9 mouse cellular contexts compared by ENCODE assay signal in the genomic region with DNA sequence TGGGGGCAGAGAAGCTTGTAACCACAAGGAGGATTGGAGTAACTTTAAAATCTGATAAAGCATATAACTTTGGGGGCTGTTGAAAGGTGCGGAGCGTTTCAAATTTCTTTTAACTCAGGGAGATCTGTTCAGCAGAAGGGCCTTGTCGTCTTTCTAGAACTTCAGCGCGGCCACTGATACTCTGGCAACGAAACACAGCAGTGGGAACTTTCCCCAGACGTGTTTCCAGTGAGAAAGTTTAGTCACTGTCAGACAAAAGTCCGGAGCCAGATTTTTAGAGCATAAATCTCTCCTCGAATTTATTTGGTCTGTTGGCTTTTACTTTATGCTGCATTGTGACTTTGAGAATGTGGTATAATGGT.
DNase-seq lines count a peak whose midpoint lies in the region; ATAC-seq and TF ChIP-seq lines count a peak whose summit lies in the region.
"Had no signal": no experiment of that assay in that cellular context is flagged by ENCODE, and none has a peak within 500 bp of the region (broad histone marks: within the 10 kb centered on the region; RNA-seq: fewer than 3 reads in every experiment).

No protein-coding gene starts in this region.

- H3K4me2 ChIP-seq in forebrain, embryonic 11.5 days (ENCODE audit: low read depth, low read length, severe bottlenecking), result peak overlapping the region; percentile 46
- peak overlapping the region; percentile 44 for H3K4me2 ChIP-seq in intestine, embryonic 14.5 days (ENCODE audit: low read length)
- H3K4me2 ChIP-seq in midbrain, postnatal 0 days (ENCODE audit: low read depth, low read length, poor library complexity, severe bottlenecking), result peak overlapping the region; percentile 57

- H3K9me3 ChIP-seq in forebrain, embryonic 11.5 days (ENCODE audit: control insufficient read depth, low read length), result no peaks in the 10 kb centered on the region
- H3K9me3 ChIP-seq in intestine, embryonic 14.5 days (ENCODE audit: control insufficient read depth, low read length), result no peaks in the 10 kb centered on the region
- no peaks in the 10 kb centered on the region for H3K9me3 ChIP-seq in midbrain, postnatal 0 days (ENCODE audit: low read length)

- ATAC-seq in forebrain, embryonic 11.5 days (replicated peaks; ENCODE audit: low FRiP score), result no peak
- no peak for ATAC-seq in intestine, embryonic 14.5 days (replicated peaks; ENCODE audit: low FRiP score, low TSS enrichment, low read depth)
- no peak for ATAC-seq in midbrain, postnatal 0 days (ENCODE audit: low FRiP score)

- 0 out of 2 replicates have a peak, but pooled peaks have one; percentile 10 for TF ChIP-seq CTCF in layer of hippocampus, adult 2 months (conservative IDR thresholded peaks at IDR 0.05)
- TF ChIP-seq CTCF in midbrain, postnatal 0 days (IDR thresholded peaks at IDR 0.05), result no peak

- H3K27me3 ChIP-seq in forebrain, embryonic 11.5 days (ENCODE audit: control insufficient read depth, insufficient read depth, low read length), result no peaks in the 10 kb centered on the region
- no peaks in the 10 kb centered on the region for H3K27me3 ChIP-seq in intestine, embryonic 14.5 days (replicated peaks; ENCODE audit: control insufficient read depth, insufficient read depth, low read length)
- no peaks in the 10 kb centered on the region for H3K27me3 ChIP-seq in midbrain, postnatal 0 days (ENCODE audit: insufficient read depth, low read length)

- WGBS in forebrain, embryonic 11.5 days, result 7% methylated on average over 9 of the region's 9 CpGs
- 5% methylated on average over 9 of the region's 9 CpGs for WGBS in intestine, embryonic 14.5 days
- 6% methylated on average over 9 of the region's 9 CpGs for WGBS in midbrain, postnatal 0 days

- H3K4me1 ChIP-seq in forebrain, embryonic 11.5 days (replicated peaks; ENCODE audit: control insufficient read depth, insufficient read depth, low read length), result peaks cover 8% of the 10 kb centered on the region; the same call in 1 of the 2 replicates
- H3K4me1 ChIP-seq in intestine, embryonic 14.5 days (replicated peaks; ENCODE audit: control insufficient read depth, insufficient read depth, low read length), result peaks cover 15% of the 10 kb centered on the region; the same call in 1 of the 2 replicates
- H3K4me1 ChIP-seq in midbrain, postnatal 0 days (ENCODE audit: insufficient read depth, low read length), result peaks cover 6% of the 10 kb centered on the region; the same call in 1 of the 2 replicates

- H3K4me3 ChIP-seq in layer of hippocampus, adult 2 months, result peak overlapping the region; percentile 56
- no peak overlapping the region for H3K4me3 ChIP-seq in forebrain, embryonic 11.5 days (ENCODE audit: low read depth, low read length)
- H3K4me3 ChIP-seq in intestine, embryonic 14.5 days (ENCODE audit: low read depth, low read length), result no peak overlapping the region; the same call in 1 of the 2 replicates
- peak overlapping the region; percentile 29; the same call in 1 of the 2 replicates for H3K4me3 ChIP-seq in midbrain, postnatal 0 days (ENCODE audit: low read depth, low read length)
- H3K4me3 ChIP-seq: erythroblast, embryonic 14.5 days had no signal

- peak overlapping the region; percentile 82 for H3K27ac ChIP-seq in layer of hippocampus, adult 2 months
- H3K27ac ChIP-seq in forebrain, embryonic 11.5 days (ENCODE audit: low read depth, low read length), result peak overlapping the region; percentile 67
- H3K27ac ChIP-seq in intestine, embryonic 14.5 days (ENCODE audit: low read depth), result no peak overlapping the region
- peak overlapping the region; percentile 59; the same call in 1 of the 2 replicates for H3K27ac ChIP-seq in midbrain, postnatal 0 days (ENCODE audit: low read depth, low read length)

- no peaks in the 10 kb centered on the region for H3K36me3 ChIP-seq in forebrain, embryonic 11.5 days (ENCODE audit: control insufficient read depth, insufficient read depth, low read length)
- H3K36me3 ChIP-seq in intestine, embryonic 14.5 days (ENCODE audit: control insufficient read depth, insufficient read depth, low read length), result no peaks in the 10 kb centered on the region
- no peaks in the 10 kb centered on the region for H3K36me3 ChIP-seq in midbrain, postnatal 0 days (ENCODE audit: insufficient read depth, low read length)

- H3K9ac ChIP-seq in forebrain, embryonic 11.5 days (ENCODE audit: low read length), result peak overlapping the region; percentile 5; the same call in 1 of the 2 replicates
- no peak overlapping the region for H3K9ac ChIP-seq in intestine, embryonic 14.5 days (ENCODE audit: low read length)
- H3K9ac ChIP-seq in midbrain, postnatal 0 days (replicated peaks; ENCODE audit: low read length, poor library complexity, severe bottlenecking), result no peak overlapping the region

- no peak for DNase-seq in layer of hippocampus, adult 2 months (ENCODE audit: low spot score in 2 of 2)
- DNase-seq in layer of hippocampus, postnatal 25 days (ENCODE audit: extremely low spot score in 1 of 2, low spot score in 1 of 2), result no peak
- no peak for DNase-seq in forebrain, embryonic 11.5 days (ENCODE audit: low spot score)
- DNase-seq in intestine, embryonic 14.5 days (ENCODE audit: low spot score), result no peak
- no peak for DNase-seq in midbrain, postnatal 0 days (ENCODE audit: low spot score)
- no peak for DNase-seq in testis, postnatal 10 days (ENCODE audit: low spot score)
- DNase-seq in thymus, postnatal 4 days, result no peak
- DNase-seq in left cerebral cortex, adult 18-20 months (ENCODE audit: low spot score in 2 of 2), result no peak

Comparison
In these comparisons a context has a peak if more than half of its experiments do, and no peak if none do; other contexts are left out.
1. H3K4me3 ChIP-seq: peak in layer of hippocampus, adult 2 months (single experiment) and midbrain, postnatal 0 days (single experiment); none in forebrain, embryonic 11.5 days (single experiment) and intestine, embryonic 14.5 days (single experiment).
2. Peak in every context shown above with its lines, with median percentiles within 50 percentile points of each other: H3K4me2 ChIP-seq.